Mouse (Mus musculus): ENCODE measurements around the gene Uso1. TPM values are rescaled to one million over a fixed set of nuclear protein-coding genes. Genes with fewer than 3 reads are reported as not detected.
A peak's percentile ranks its signal among the peaks of the same experiment; 100 is the strongest.

The Uso1 gene
- total RNA-seq, 1 experiment = 51.6 TPM

DNA sequence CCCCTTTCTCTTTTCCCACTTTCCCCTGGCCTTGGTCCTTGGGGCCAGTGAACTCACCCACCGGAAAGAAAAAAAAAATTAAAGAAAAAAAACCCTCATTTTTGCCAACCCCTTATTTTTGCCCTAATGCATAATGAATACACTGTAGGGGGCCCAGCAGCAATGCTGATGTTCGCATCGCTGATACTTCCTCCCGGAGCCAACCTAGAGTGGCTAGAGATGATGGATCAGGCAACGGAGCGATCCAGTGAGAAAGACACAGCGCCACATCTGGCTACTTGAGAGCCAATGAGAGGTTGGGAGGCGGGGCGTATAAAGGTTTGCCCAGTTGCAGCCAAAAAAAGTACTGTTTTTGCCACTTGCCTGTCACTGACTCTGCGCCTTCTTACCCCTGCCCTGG is 91.0 kb downstream of the Uso1 start:
- Histone ChIP-seq H3K4me1 (ENCODE audit: control insufficient read depth in 2 of 2, insufficient read depth in 2 of 2, low read length in 2 of 2, poor library complexity in 1 of 2) (peaks cover 0 to 4% of the 10 kb centered on the region in 2 experiments; a peak in 1 of 4 replicates), H3K4me3 (ENCODE audit: insufficient read depth in 1 of 2, low read depth in 1 of 2, low read length in 2 of 2, poor library complexity in 1 of 2, severe bottlenecking in 1 of 2) (peak overlapping the region in 1 of 2 experiments; percentile 64; a peak in 2 of 4 replicates), H3K36me3 (ENCODE audit: control insufficient read depth, insufficient read depth, low read length, poor library complexity, severe bottlenecking) (no peaks in the 10 kb centered on the region; the same call in 1 of the 2 replicates), H3K27ac (ENCODE audit: insufficient read depth, low read depth, low read length, poor library complexity, severe bottlenecking) (no peak overlapping the region), H3K9ac (ENCODE audit: insufficient read depth, low read depth, low read length, poor library complexity, severe bottlenecking) (no peak overlapping the region), H3K9me3 (ENCODE audit: control insufficient read depth, insufficient read depth, low read depth, low read length) (no peaks in the 10 kb centered on the region)
- no peak for DNase-seq (ENCODE audit: low read depth, low spot score)
- TF ChIP-seq HCFC1 (IDR thresholded peaks at IDR 0.05; ENCODE audit: borderline replicate concordance, insufficient read depth, low read length) = no peak
- in situ Hi-C loops (cut with MboI; ENCODE audit: low sequenced_read_pairs in 2 of 2, unreplicated experiment in 2 of 2) = no loop called here

DNA sequence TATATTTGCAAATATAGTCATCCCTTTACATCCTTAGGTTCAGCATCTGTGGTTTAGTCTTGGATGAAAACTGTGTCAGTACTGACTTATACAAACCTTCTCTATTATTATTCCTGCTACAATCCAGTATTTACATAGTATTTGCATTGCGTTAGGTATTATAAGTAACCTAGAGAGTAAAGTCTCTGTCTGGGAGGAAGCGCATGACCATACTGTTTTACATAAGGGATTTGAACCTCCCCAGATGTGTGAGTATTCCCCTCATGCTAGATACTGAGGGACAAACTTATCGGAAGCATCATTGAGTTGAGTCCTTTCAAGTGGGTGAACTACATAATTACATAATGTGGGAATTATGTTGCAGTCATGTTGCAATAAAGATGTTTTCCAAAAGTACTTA is 91.8 kb downstream of the Uso1 start:
- no peak for TF ChIP-seq HCFC1 (IDR thresholded peaks at IDR 0.05; ENCODE audit: borderline replicate concordance, insufficient read depth, low read length)
- no peak for TF ChIP-seq ZNF384 (IDR thresholded peaks at IDR 0.05; ENCODE audit: low read depth, low read length)
- no peak for TF ChIP-seq ZC3H11A (IDR thresholded peaks at IDR 0.05; ENCODE audit: borderline replicate concordance, low read depth, low read length)
- no peak for TF ChIP-seq CHD2 (IDR thresholded peaks at IDR 0.05; ENCODE audit: low read depth, low read length)
- no peak for TF ChIP-seq MAFK (IDR thresholded peaks at IDR 0.05; ENCODE audit: insufficient read depth, low read depth, low read length)
- Histone ChIP-seq H3K9ac (ENCODE audit: insufficient read depth, low read depth, low read length, poor library complexity, severe bottlenecking) (no peak overlapping the region), H3K4me3 (ENCODE audit: insufficient read depth in 1 of 2, low read depth in 1 of 2, low read length in 2 of 2, poor library complexity in 1 of 2, severe bottlenecking in 1 of 2) (no peak overlapping the region), H3K36me3 (ENCODE audit: control insufficient read depth, insufficient read depth, low read length, poor library complexity, severe bottlenecking) (no peaks in the 10 kb centered on the region; the same call in 1 of the 2 replicates), H3K27ac (ENCODE audit: insufficient read depth, low read depth, low read length, poor library complexity, severe bottlenecking) (no peak overlapping the region), H3K4me1 (ENCODE audit: control insufficient read depth in 2 of 2, insufficient read depth in 2 of 2, low read length in 2 of 2, poor library complexity in 1 of 2) (peaks cover 0 to 4% of the 10 kb centered on the region in 2 experiments; a peak in 1 of 4 replicates), H3K9me3 (ENCODE audit: control insufficient read depth, insufficient read depth, low read depth, low read length) (no peaks in the 10 kb centered on the region)
- in situ Hi-C loops (cut with MboI; ENCODE audit: low sequenced_read_pairs in 2 of 2, unreplicated experiment in 2 of 2) = no loop called here
- no peak for DNase-seq (ENCODE audit: low read depth, low spot score)

DNA sequence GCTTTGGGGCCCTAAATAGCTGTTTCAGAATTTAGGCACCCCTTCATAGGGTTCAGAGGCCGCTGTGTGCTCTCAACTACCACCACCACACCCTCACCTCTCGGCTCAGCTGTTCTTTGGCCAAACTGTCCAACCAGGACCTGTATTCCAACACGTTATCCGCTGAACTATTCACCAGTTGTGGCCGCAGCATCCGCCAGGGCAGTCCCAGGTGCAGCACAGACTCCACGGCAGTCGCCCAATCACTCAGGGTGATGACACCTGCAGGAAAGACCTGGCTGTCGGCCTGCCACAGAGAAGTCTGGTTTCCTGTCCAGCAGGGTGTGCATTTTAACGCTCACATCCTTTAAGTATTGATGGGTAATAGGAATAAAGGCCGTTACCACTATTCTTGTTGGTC is 92.6 kb downstream of the Uso1 start:
- in situ Hi-C loops (cut with MboI; ENCODE audit: low sequenced_read_pairs in 2 of 2, unreplicated experiment in 2 of 2) = no loop called here
- TF ChIP-seq HCFC1 (IDR thresholded peaks at IDR 0.05; ENCODE audit: borderline replicate concordance, insufficient read depth, low read length) (no peak), ZNF384 (IDR thresholded peaks at IDR 0.05; ENCODE audit: low read depth, low read length) (no peak), CHD2 (IDR thresholded peaks at IDR 0.05; ENCODE audit: low read depth, low read length) (no peak), MAFK (IDR thresholded peaks at IDR 0.05; ENCODE audit: insufficient read depth, low read depth, low read length) (no peak), ZC3H11A (IDR thresholded peaks at IDR 0.05; ENCODE audit: borderline replicate concordance, low read depth, low read length) (no peak)
- no peaks in the 10 kb centered on the region for H3K9me3 ChIP-seq (ENCODE audit: control insufficient read depth, insufficient read depth, low read depth, low read length)

DNA sequence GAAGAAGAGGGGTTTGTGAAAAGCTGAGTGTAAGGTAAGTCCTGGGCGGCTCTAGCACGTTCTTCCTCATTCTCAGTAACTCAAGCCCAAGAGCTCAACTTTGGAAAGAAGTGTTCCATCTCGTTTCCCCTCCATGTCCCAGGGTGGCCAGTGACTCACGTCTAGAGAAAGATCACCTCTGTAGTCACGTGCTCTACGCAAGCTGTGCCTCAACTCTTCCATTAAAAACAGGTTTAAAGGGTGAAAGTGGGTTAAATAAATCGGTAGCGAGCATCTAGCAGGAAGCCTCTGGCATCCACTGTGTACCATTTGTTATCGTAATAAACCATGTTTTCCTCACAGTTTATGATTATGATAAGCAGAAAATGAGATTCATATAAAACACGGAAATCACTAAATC is 94.1 kb downstream of the Uso1 start:
- Histone ChIP-seq H3K36me3 (ENCODE audit: control insufficient read depth, insufficient read depth, low read length, poor library complexity, severe bottlenecking) (no peaks in the 10 kb centered on the region; the same call in 1 of the 2 replicates), H3K4me3 (ENCODE audit: insufficient read depth in 1 of 2, low read depth in 1 of 2, low read length in 2 of 2, poor library complexity in 1 of 2, severe bottlenecking in 1 of 2) (0 out of 4 replicates have a peak overlapping the region, but pooled peaks of 1 of the 2 experiments have one; percentile 15), H3K9ac (ENCODE audit: insufficient read depth, low read depth, low read length, poor library complexity, severe bottlenecking) (no peak overlapping the region), H3K27ac (ENCODE audit: insufficient read depth, low read depth, low read length, poor library complexity, severe bottlenecking) (no peak overlapping the region), H3K4me1 (ENCODE audit: control insufficient read depth in 2 of 2, insufficient read depth in 2 of 2, low read length in 2 of 2, poor library complexity in 1 of 2) (peaks cover 0 to 4% of the 10 kb centered on the region in 2 experiments; a peak in 1 of 4 replicates), H3K9me3 (ENCODE audit: control insufficient read depth, insufficient read depth, low read depth, low read length) (no peaks in the 10 kb centered on the region)
- in situ Hi-C loops (cut with MboI; ENCODE audit: low sequenced_read_pairs in 2 of 2, unreplicated experiment in 2 of 2) = no loop called here
- no peak for TF ChIP-seq ZNF384 (IDR thresholded peaks at IDR 0.05; ENCODE audit: low read depth, low read length)
- TF ChIP-seq HCFC1 (IDR thresholded peaks at IDR 0.05; ENCODE audit: borderline replicate concordance, insufficient read depth, low read length) = no peak
- TF ChIP-seq ZC3H11A (IDR thresholded peaks at IDR 0.05; ENCODE audit: borderline replicate concordance, low read depth, low read length) = no peak
- TF ChIP-seq CHD2 (IDR thresholded peaks at IDR 0.05; ENCODE audit: low read depth, low read length) = no peak
- TF ChIP-seq MAFK (IDR thresholded peaks at IDR 0.05; ENCODE audit: insufficient read depth, low read depth, low read length) = no peak
- no peak for DNase-seq (ENCODE audit: low read depth, low spot score)

More for the DNA sequence above, 92.6 kb downstream of the Uso1 start:
- Histone ChIP-seq H3K9ac (ENCODE audit: insufficient read depth, low read depth, low read length, poor library complexity, severe bottlenecking) (no peak overlapping the region), H3K4me1 (ENCODE audit: control insufficient read depth in 2 of 2, insufficient read depth in 2 of 2, low read length in 2 of 2, poor library complexity in 1 of 2) (peaks cover 0 to 4% of the 10 kb centered on the region in 2 experiments; a peak in 1 of 4 replicates), H3K4me3 (ENCODE audit: insufficient read depth in 1 of 2, low read depth in 1 of 2, low read length in 2 of 2, poor library complexity in 1 of 2, severe bottlenecking in 1 of 2) (no peak overlapping the region), H3K27ac (ENCODE audit: insufficient read depth, low read depth, low read length, poor library complexity, severe bottlenecking) (peak overlapping the region; percentile 50; the same call in 1 of the 2 replicates), H3K36me3 (ENCODE audit: control insufficient read depth, insufficient read depth, low read length, poor library complexity, severe bottlenecking) (no peaks in the 10 kb centered on the region; the same call in 1 of the 2 replicates)
- no peak for DNase-seq (ENCODE audit: low read depth, low spot score)

DNA sequence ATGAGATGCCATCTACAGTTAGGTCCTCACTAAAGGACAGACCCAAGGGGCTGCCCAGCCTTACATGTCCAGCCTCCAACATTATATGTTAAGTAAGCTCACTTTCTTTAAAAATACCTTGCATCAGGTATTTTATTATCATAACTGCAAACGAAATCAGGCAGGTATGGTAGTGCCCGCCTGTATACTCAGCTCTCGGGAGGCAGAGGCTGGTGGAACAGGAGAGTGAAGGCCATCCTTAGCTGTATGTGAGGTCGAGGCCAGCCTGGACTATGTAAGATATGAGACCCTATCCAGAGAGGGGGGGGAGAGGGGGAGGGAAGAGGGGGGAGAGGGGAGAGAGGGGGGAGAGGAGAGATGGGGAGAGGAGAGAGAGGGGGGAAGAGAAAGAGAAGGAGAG is 95.6 kb downstream of the Uso1 start:
- H3K36me3 ChIP-seq (ENCODE audit: control insufficient read depth, insufficient read depth, low read length, poor library complexity, severe bottlenecking) = no peaks in the 10 kb centered on the region; the same call in 1 of the 2 replicates
- no peak for DNase-seq (ENCODE audit: low read depth, low spot score)
- H3K9me3 ChIP-seq (ENCODE audit: control insufficient read depth, insufficient read depth, low read depth, low read length) = no peaks in the 10 kb centered on the region
- in situ Hi-C loops (cut with MboI; ENCODE audit: low sequenced_read_pairs in 2 of 2, unreplicated experiment in 2 of 2) = no loop called here
- TF ChIP-seq MAFK (IDR thresholded peaks at IDR 0.05; ENCODE audit: insufficient read depth, low read depth, low read length) (no peak), ZNF384 (IDR thresholded peaks at IDR 0.05; ENCODE audit: low read depth, low read length) (no peak), CHD2 (IDR thresholded peaks at IDR 0.05; ENCODE audit: low read depth, low read length) (no peak), ZC3H11A (IDR thresholded peaks at IDR 0.05; ENCODE audit: borderline replicate concordance, low read depth, low read length) (no peak), HCFC1 (IDR thresholded peaks at IDR 0.05; ENCODE audit: borderline replicate concordance, insufficient read depth, low read length) (no peak)
- no peak overlapping the region for H3K27ac ChIP-seq (ENCODE audit: insufficient read depth, low read depth, low read length, poor library complexity, severe bottlenecking)
- H3K9ac ChIP-seq (ENCODE audit: insufficient read depth, low read depth, low read length, poor library complexity, severe bottlenecking) = no peak overlapping the region
- peaks cover 0 to 5% of the 10 kb centered on the region in 2 experiments; a peak in 1 of 4 replicates for H3K4me1 ChIP-seq (ENCODE audit: control insufficient read depth in 2 of 2, insufficient read depth in 2 of 2, low read length in 2 of 2, poor library complexity in 1 of 2)
- H3K4me3 ChIP-seq (ENCODE audit: insufficient read depth in 1 of 2, low read depth in 1 of 2, low read length in 2 of 2, poor library complexity in 1 of 2, severe bottlenecking in 1 of 2) = no peak overlapping the region

Data from ES-E14 (cell line).